Mouse (Mus musculus) limb, embryonic 12.5 days (tissue): ENCODE measurements at regions not wholly inside any gene's neighbourhood (a gene's known extent, or its start where the extent isn't known, plus 50 kb on each side); places are given as distances from the start of the nearest gene placed in this dataset.

Source experiments
- ATAC-seq: fragments of 200-750 bp; cut with Nextera tagmentation; 2 replicates; pipeline ENCODE4 v1.8.0; 2017; ENCODE audit warnings: low read depth, moderate TSS enrichment; ENCODE audit not compliant: insufficient number of reproducible peaks, insufficient read depth, low FRiP score, low TSS enrichment
- H3K27ac ChIP-seq: fragments of 300-500 bp; sonication (generic); 2 replicates; pipeline ENCODE4 v1.5.1; 2016; ENCODE audit warnings: mild to moderate bottlenecking, moderate library complexity
- H3K27me3 ChIP-seq: fragments of 300-500 bp; sonication (generic); 2 replicates; pipeline ENCODE4 v1.6.1; 2016; ENCODE audit warnings: mild to moderate bottlenecking, moderate library complexity
- H3K36me3 ChIP-seq: fragments of 300-500 bp; sonication (generic); 2 replicates; pipeline ENCODE4 v1.6.1; 2016; ENCODE audit warnings: mild to moderate bottlenecking, moderate library complexity
- H3K4me1 ChIP-seq: fragments of 300-500 bp; sonication (generic); replicated peaks from 2 replicates; pipeline ENCODE4 v1.6.1; 2016
- H3K4me2 ChIP-seq: fragments of 300-500 bp; sonication (generic); 2 replicates; pipeline ENCODE4 v1.6.1; 2016; ENCODE audit warnings: mild to moderate bottlenecking, moderate library complexity
- H3K4me3 ChIP-seq: fragments of 300-500 bp; sonication (generic); replicated peaks from 2 replicates; pipeline ENCODE4 v1.5.1; 2016; ENCODE audit warnings: mild to moderate bottlenecking
- H3K9ac ChIP-seq: fragments of 300-500 bp; sonication (generic); replicated peaks from 2 replicates; pipeline ENCODE4 v1.6.1; 2016; ENCODE audit warnings: mild to moderate bottlenecking, moderate library complexity
- H3K9me3 ChIP-seq: fragments of 300-500 bp; sonication (generic); 2 replicates; pipeline ENCODE4 v1.6.1; 2016; ENCODE audit warnings: mild to moderate bottlenecking, moderate library complexity
- WGBS: fragments of 180-500 bp; shearing (Covaris S2); methylation state at CpG from one replicate; pipeline ENCODE4 v1.1.7; 2016; 5-methylcytosine and 5-hydroxymethylcytosine counted together

DNA sequence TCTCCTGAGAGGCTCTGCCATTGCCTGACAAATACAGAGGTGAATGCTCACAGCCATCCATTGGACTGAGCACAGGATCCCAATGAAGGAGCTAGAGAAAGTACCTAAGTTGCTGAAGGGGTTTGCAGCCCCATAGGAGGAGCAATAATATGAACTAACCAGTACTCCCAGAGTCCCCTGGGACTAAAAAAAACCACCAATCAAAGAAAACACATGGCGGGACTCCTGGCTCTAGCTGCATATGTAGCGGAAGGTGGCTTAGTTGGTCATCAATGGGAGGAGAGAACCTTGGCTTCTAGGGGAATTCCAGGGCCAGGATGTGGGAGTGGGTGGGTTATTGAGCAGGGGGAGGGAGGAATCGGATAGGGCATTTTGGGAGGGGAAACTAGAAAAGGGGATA is 207.8 kb downstream of the Otol1 start:
- ATAC-seq = no peak
- H3K36me3 ChIP-seq = no peaks in the 10 kb centered on the region
- no peak overlapping the region for H3K9ac ChIP-seq
- H3K4me3 ChIP-seq = no peak overlapping the region
- no peaks in the 10 kb centered on the region for H3K4me1 ChIP-seq
- 82% methylated on average over 3 of the region's 3 CpGs for WGBS
- H3K4me2 ChIP-seq = no peak overlapping the region
- no peaks in the 10 kb centered on the region for H3K27me3 ChIP-seq
- no peaks in the 10 kb centered on the region for H3K9me3 ChIP-seq
- no peak overlapping the region for H3K27ac ChIP-seq

DNA sequence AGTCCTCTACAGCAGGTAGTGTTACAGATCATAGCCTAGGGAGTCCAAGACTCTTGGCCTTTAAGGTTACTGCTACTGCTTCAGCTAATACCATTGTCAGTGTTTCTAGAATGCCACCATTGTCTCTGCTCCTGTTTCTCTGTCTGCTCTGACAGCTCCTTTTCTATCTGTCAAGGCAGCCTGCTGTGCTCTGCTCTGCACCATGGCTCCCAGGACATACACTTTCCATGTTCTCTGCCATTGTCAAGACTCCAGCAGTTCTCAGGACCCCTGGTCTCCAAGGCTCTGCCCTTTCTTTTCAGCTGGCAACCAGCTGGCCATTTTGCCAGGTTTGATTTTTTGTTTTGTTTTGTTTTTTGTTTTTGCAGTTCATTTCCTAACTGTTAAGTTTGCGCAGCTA is 208.7 kb downstream of the Otol1 start:
- Histone ChIP-seq H3K4me3 (no peak overlapping the region), H3K4me1 (no peaks in the 10 kb centered on the region), H3K36me3 (no peaks in the 10 kb centered on the region), H3K27ac (no peak overlapping the region), H3K4me2 (no peak overlapping the region), H3K9me3 (no peaks in the 10 kb centered on the region), H3K9ac (no peak overlapping the region), H3K27me3 (no peaks in the 10 kb centered on the region)
- no peak for ATAC-seq
- WGBS = 87% methylated on average over 1 of the region's 1 CpGs

DNA sequence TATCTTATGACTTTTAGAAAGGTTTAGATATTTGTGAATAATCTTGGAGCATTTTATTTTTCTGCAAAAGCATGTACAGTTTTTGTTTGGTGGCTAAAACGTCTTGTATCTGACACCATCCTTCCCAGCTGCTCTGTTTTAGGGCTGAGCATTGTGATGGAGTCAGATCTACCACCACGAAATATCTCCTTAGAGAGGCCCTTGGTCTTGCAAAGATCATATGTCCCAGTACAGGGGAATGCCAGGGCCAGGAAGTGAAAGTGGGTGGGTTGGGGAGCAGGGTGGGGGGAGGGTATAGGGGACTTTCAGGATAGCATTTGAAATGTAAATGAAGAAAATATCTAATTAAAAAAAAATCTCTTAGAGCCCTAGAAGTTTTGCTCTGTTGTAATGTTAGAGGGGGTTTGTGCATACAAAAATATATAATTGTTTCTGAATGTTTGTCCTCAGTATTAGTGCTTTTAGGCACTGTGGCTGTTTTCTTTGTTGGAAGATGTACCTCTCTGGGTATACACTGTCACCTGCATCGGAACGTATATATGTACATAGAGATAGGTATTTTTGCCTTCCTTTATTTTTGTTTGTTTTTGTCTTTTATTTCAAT is 211.4 kb downstream of the Otol1 start:
- Histone ChIP-seq H3K4me2 (no peak overlapping the region), H3K36me3 (no peaks in the 10 kb centered on the region), H3K27ac (no peak overlapping the region), H3K4me1 (no peaks in the 10 kb centered on the region), H3K27me3 (0 out of 2 replicates have a peak, but pooled peaks cover 2% of the 10 kb centered on the region), H3K9ac (no peak overlapping the region), H3K4me3 (no peak overlapping the region), H3K9me3 (no peaks in the 10 kb centered on the region)
- WGBS = 83% methylated on average over 4 of the region's 4 CpGs
- no peak for ATAC-seq

DNA sequence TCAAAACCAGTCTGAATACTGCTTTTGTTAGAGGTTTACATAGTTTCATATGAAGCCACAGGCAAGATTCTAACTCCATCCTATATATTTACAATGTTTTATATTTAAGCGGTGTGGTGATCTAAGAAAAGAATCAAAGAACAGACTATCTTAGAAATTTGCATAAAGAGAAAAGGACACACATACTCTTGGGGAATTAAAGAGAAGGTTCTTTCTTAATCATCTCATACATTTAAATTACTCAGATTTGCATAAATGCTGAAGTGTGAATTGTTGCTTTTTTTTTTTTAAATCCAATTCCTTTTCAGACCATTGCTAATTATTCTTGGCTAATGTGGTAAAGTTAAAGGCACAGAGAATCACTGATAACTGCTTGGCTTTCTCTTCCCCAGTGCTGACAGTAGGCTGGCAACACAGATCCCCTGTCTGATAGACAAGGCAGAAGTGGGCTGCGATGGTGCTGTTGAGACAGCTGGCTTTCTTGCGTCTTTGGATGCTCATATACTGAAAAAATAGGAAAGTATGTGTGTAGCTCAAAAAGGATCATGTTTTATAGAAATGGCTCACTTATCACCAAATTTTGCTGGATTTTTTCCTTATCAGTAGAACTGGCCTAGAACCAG is 216.1 kb downstream of the Otol1 start:
- no peaks in the 10 kb centered on the region for H3K36me3 ChIP-seq
- H3K27ac ChIP-seq = no peak overlapping the region
- H3K4me3 ChIP-seq = no peak overlapping the region
- no peaks in the 10 kb centered on the region for H3K4me1 ChIP-seq
- 78% methylated on average over 3 of the region's 3 CpGs for WGBS
- 0 out of 2 replicates have a peak, but pooled peaks cover 2% of the 10 kb centered on the region for H3K27me3 ChIP-seq
- no peak overlapping the region for H3K4me2 ChIP-seq
- no peak overlapping the region for H3K9ac ChIP-seq
- no peaks in the 10 kb centered on the region for H3K9me3 ChIP-seq
- ATAC-seq = no peak

DNA sequence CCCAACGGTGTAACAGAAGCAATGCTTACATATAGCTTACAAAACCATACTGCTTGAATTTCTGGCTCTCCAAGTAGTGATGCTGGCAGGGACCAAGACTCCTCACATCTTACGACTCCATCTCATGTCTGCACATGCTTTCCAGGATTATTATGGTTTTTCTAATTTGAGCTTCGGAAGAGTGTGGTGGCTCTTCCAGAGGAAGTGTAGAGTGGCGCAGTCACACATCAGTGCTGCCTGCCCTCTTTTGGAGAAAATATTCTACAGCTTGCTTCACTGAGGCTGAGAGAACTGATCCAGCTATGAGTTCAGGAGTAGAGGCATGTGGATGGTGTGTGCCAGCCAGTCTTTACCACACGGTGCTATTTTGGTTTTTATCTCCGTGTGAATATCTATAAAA is 217.4 kb downstream of the Otol1 start:
- no peaks in the 10 kb centered on the region for H3K9me3 ChIP-seq
- no peaks in the 10 kb centered on the region for H3K36me3 ChIP-seq
- H3K4me1 ChIP-seq = no peaks in the 10 kb centered on the region
- no peak for ATAC-seq
- H3K27ac ChIP-seq = no peak overlapping the region
- 0 out of 2 replicates have a peak, but pooled peaks cover 2% of the 10 kb centered on the region for H3K27me3 ChIP-seq
- WGBS = 92% methylated on average over 6 of the region's 6 CpGs
- no peak overlapping the region for H3K9ac ChIP-seq
- no peak overlapping the region for H3K4me3 ChIP-seq
- no peak overlapping the region for H3K4me2 ChIP-seq

DNA sequence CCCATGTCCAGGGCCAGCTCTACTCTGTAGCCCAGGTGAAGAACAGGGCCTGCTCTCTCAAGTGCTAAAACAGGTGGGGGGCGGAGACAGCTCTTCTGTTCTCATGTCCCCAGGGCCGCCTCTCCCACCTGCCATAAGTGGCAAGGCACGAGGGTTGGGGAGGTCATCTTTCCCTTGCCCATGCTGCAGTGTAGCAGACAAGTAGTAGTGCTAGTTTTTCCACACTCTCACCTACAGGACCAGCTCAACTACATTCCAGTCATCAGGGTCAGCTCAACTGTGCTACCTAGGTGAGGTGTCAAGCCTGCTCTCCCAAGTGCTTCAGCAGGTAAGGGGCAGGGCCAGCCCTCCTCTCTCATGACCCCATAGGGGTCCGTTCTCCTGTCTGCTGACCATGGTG is 219.8 kb downstream of the Otol1 start:
- no peak overlapping the region for H3K27ac ChIP-seq
- no peak overlapping the region for H3K9ac ChIP-seq
- H3K4me1 ChIP-seq = no peaks in the 10 kb centered on the region
- 76% methylated on average over 4 of the region's 4 CpGs for WGBS
- no peaks in the 10 kb centered on the region for H3K27me3 ChIP-seq
- ATAC-seq = no peak
- H3K36me3 ChIP-seq = no peaks in the 10 kb centered on the region
- no peaks in the 10 kb centered on the region for H3K9me3 ChIP-seq
- no peak overlapping the region for H3K4me2 ChIP-seq
- H3K4me3 ChIP-seq = no peak overlapping the region

DNA sequence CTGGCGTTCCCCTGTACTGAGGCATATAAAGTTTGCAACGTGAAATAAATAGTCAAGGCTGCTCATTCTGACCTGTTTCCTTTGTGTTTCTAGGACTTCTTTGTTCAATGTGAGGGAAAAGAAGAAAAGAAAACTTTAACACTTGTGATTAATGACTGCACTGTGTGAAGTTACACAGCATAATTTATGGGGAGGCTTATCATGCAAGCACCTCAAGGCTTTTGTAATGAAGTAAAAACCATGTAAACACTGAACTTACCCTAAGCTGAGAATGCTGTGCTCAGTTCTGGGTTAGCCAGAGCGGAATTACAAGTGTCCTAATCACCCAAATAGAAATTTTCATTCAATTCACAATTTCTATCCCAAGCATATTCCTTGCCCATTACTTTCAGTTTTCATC is 241.2 kb downstream of the Otol1 start:
- no peaks in the 10 kb centered on the region for H3K27me3 ChIP-seq
- no peak for ATAC-seq

DNA sequence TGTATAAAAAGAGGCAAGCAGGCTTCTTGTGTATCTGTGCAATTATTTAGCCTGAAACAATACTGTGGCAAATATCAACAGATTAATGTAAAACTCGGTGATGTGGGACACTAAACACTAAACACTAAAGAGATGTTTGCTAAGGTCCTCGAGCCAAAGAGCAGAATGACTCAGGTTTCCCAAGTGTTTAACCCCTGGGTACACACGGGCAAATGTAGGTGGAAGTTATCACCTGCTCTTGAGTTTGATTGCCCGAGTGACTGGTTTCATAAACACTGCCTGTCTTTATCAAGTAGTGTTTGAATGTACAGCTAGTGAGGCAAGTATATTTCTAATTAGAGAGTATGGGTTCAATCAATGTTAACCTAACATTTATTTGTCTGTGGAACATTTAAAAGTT is 242.5 kb downstream of the Otol1 start:
- H3K36me3 ChIP-seq = no peaks in the 10 kb centered on the region
- no peaks in the 10 kb centered on the region for H3K4me1 ChIP-seq
- H3K27ac ChIP-seq = no peak overlapping the region
- WGBS = 73% methylated on average over 4 of the region's 4 CpGs
- H3K9me3 ChIP-seq = no peaks in the 10 kb centered on the region
- no peaks in the 10 kb centered on the region for H3K27me3 ChIP-seq
- H3K4me2 ChIP-seq = no peak overlapping the region
- H3K9ac ChIP-seq = no peak overlapping the region
- H3K4me3 ChIP-seq = no peak overlapping the region
- no peak for ATAC-seq

More for the DNA sequence above, 241.2 kb downstream of the Otol1 start:
- Histone ChIP-seq H3K4me1 (no peaks in the 10 kb centered on the region), H3K27ac (no peak overlapping the region), H3K4me2 (no peak overlapping the region), H3K9ac (no peak overlapping the region), H3K4me3 (no peak overlapping the region), H3K36me3 (no peaks in the 10 kb centered on the region), H3K9me3 (no peaks in the 10 kb centered on the region)
- 42% methylated on average over 3 of the region's 3 CpGs for WGBS

DNA sequence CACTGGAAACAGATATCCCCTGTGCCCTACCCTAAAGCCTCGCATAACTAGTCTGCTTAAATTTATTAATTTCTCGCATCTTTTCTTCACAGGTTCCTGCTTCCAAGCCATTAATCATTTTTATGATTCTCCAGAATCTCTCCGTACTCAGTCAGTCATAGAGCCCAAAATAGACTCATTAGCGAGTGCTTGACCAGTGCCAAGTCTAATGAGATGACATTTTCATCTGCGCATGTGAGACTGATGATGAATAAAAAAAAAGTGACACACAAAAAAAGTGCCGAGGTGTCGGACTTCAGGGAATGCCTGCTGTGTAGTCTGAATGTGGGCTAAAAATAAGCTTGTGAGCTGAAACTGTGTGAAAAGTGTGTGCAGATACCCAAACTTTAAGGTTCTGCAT is 243.3 kb downstream of the Otol1 start:
- no peak overlapping the region for H3K4me2 ChIP-seq
- H3K9me3 ChIP-seq = no peaks in the 10 kb centered on the region
- no peak overlapping the region for H3K4me3 ChIP-seq
- no peak overlapping the region for H3K9ac ChIP-seq
- ATAC-seq = no peak
- 59% methylated on average over 7 of the region's 7 CpGs for WGBS
- no peaks in the 10 kb centered on the region for H3K27me3 ChIP-seq
- no peaks in the 10 kb centered on the region for H3K4me1 ChIP-seq
- H3K36me3 ChIP-seq = no peaks in the 10 kb centered on the region
- H3K27ac ChIP-seq = no peak overlapping the region

DNA sequence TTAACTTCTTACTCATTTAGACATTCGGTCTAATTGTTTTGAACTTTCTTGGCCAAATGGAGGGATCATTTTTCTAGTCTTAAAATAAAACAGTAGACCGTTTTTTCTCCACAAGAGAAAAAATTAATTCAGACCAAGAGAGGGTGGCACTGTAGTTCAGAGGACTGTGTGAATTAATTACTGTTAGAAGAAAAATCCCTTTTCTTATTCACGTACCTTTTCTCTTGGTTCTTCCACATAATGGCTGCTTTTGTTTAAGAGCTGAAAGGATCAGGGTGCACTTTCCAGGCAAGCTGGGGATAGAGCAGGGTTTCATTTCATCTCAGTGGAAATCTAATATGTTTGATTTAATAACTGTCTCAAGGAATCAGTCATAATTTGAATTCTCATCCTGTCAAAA is 255.9 kb downstream of the Otol1 start:
- H3K9ac ChIP-seq = no peak overlapping the region
- H3K9me3 ChIP-seq = no peaks in the 10 kb centered on the region
- H3K4me3 ChIP-seq = no peak overlapping the region
- ATAC-seq = no peak
- H3K4me1 ChIP-seq = no peaks in the 10 kb centered on the region
- WGBS = 60% methylated on average over 3 of the region's 3 CpGs
- no peaks in the 10 kb centered on the region for H3K27me3 ChIP-seq
- no peak overlapping the region for H3K4me2 ChIP-seq
- no peaks in the 10 kb centered on the region for H3K36me3 ChIP-seq
- H3K27ac ChIP-seq = no peak overlapping the region

DNA sequence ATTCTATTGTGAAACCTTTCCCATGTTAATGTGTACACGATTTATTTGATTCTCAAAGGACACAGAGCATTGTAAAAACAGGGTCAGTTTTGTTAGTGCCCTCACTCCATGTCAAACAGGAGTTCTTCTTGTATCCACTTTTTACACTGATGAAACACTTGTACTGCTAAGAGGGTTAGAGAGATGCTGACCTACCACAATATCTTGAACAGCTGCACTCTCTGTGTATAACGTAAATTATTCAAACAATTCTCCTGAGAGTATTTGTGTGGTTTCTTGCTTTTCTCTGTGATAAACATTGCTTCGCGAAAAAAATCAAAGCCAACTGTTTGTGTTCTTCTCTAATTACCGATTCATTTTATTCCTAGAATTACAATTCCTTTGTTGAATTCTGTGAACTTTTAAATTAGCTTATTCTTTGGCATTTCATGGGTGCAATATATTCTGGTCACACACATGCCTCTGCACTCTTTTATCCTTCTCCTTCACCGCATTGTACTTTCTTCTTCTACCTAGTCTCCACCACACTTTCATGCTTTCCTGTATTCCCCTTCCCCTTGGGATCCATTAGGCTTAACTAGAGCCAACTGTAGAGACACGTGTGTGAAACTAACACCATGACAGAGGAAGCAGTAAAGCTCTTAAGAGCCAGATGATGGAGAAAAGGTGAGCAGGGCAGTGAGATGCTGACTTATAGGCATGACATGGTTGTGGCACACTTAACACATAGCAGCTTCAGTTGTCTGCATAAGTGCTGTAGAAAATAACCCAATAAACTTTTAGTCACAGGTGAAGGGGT is 281.4 kb downstream of the Otol1 start:
- Histone ChIP-seq H3K4me1 (peaks cover 11% of the 10 kb centered on the region; the same call in 1 of the 2 replicates), H3K36me3 (no peaks in the 10 kb centered on the region), H3K4me2 (no peak overlapping the region), H3K27me3 (no peaks in the 10 kb centered on the region; the same call in 1 of the 2 replicates), H3K27ac (no peak overlapping the region), H3K9me3 (no peaks in the 10 kb centered on the region), H3K9ac (no peak overlapping the region), H3K4me3 (no peak overlapping the region)
- 44% methylated on average over 7 of the region's 7 CpGs for WGBS
- peak; percentile 86 for ATAC-seq
